Mouse (Mus musculus) testis, adult 2 months (tissue): ENCODE measurements around the gene Cd2.

ENCODE experiments used
- CTCF ChIP-seq: fragments of 200-500 bp; IDR thresholded peaks from 2 replicates; pipeline ENCODE4 v1.5.1; 2012; ENCODE audit warnings: low read depth, mild to moderate bottlenecking, inconsistent platforms, low read length, moderate library complexity; ENCODE audit not compliant: control insufficient read depth, insufficient read depth, insufficient replicate concordance
- POLR2A ChIP-seq: fragments of 200-500 bp; IDR thresholded peaks from 2 replicates; pipeline ENCODE4 v1.6.1; 2012; ENCODE audit warnings: low read depth, mild to moderate bottlenecking, inconsistent platforms, low read length, moderate library complexity; ENCODE audit not compliant: control insufficient read depth

- TF ChIP-seq CTCF (no peak), POLR2A (no peak)
Measured at GRCm38 (mm10) chr3:101232570-101232969, 55.2 kb downstream of the Cd2 start.
